Mouse (Mus musculus) forebrain, embryonic 11.5 days (tissue): ENCODE measurements around the gene Gm20388. TPM values are rescaled to one million over a fixed set of nuclear protein-coding genes. Genes with fewer than 3 reads are reported as not detected.

Experiments used
- ATAC-seq: fragments of 200-750 bp; cut with Nextera tagmentation; replicated peaks from 2 replicates; pipeline ENCODE4 v1.8.0; 2017; ENCODE audit warnings: moderate TSS enrichment; ENCODE audit not compliant: low FRiP score
- DNase-seq: peaks from one replicate; pipeline ENCODE4 v3.0.0-alpha.2; 2017; ENCODE audit warnings: low spot score
- H3K27ac ChIP-seq: fragments of 300-500 bp; sonication (generic); 2 replicates; pipeline ENCODE4 v1.5.1; 2014; ENCODE audit warnings: low read depth, low read length
- H3K27me3 ChIP-seq: fragments of 300-500 bp; sonication (generic); 2 replicates; pipeline ENCODE4 v1.6.1; 2014; ENCODE audit warnings: mild to moderate bottlenecking, low read length, mixed read lengths; ENCODE audit not compliant: control insufficient read depth, insufficient read depth
- H3K36me3 ChIP-seq: fragments of 300-500 bp; sonication (generic); 2 replicates; pipeline ENCODE4 v1.6.1; 2014; ENCODE audit warnings: mild to moderate bottlenecking, low read length, moderate library complexity, mixed read lengths; ENCODE audit not compliant: control insufficient read depth, insufficient read depth
- H3K4me1 ChIP-seq: fragments of 300-500 bp; sonication (generic); replicated peaks from 2 replicates; pipeline ENCODE4 v1.6.1; 2014; ENCODE audit warnings: low read length, mixed read lengths; ENCODE audit not compliant: control insufficient read depth, insufficient read depth
- H3K4me2 ChIP-seq: fragments of 300-500 bp; sonication (generic); 2 replicates; pipeline ENCODE4 v1.6.1; 2014; ENCODE audit warnings: low read depth, mild to moderate bottlenecking, low read length, moderate library complexity, mixed read lengths; ENCODE audit not compliant: severe bottlenecking
- H3K4me3 ChIP-seq: fragments of 300-500 bp; sonication (generic); 2 replicates; pipeline ENCODE4 v1.5.1; 2014; ENCODE audit warnings: low read depth, low read length
- H3K9ac ChIP-seq: fragments of 300-500 bp; sonication (generic); 2 replicates; pipeline ENCODE4 v1.6.1; 2014; ENCODE audit warnings: low read length
- H3K9me3 ChIP-seq: fragments of 300-500 bp; sonication (generic); 2 replicates; pipeline ENCODE4 v1.6.1; 2016; ENCODE audit warnings: low read length, mixed read lengths; ENCODE audit not compliant: control insufficient read depth
- WGBS: fragments of 180-500 bp; shearing (Covaris S2); extraction: QIAGEN DNeasy Blood & Tissue Kit; methylation state at CpG from one replicate; pipeline ENCODE4 v1.1.7; 2014; 5-methylcytosine and 5-hydroxymethylcytosine counted together
- polyA plus RNA-seq: library from polyadenylated mRNA; unstranded; fragments of >200 nt; fragmentation: Nextera tagmentation; extraction: Ambion mirVana; gene quantifications from 2 replicates; pipeline ENCODE4 v1.2.1, GENCODE M21; 2014

Gm20388 gene
- polyA plus RNA-seq, 1 experiment from 2014 or later = not detected

DNA sequence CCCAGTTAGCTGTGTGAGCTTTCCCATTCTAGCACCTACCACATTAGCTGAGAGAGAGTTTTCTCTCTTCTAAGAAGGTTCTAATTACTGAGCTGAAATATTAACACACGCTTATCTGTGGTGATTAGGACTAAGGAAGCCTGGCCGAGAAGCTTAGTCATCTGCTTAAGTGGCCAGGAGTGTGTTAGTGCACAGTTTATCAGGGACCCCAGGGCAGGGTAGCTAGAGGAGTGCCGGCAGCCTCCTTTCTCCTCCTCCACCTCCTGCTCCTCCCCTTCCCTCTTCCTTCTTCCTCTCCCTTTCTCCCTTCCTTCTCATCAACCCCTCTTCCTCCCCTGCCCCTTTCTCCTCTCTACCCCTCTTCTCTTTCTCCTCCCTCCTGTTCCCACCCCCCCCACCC lies 4339.6 kb downstream of the Gm20388 start:
- ATAC-seq = no peak
- no peak for DNase-seq
- Histone ChIP-seq H3K36me3 (no peaks in the 10 kb centered on the region; the same call in 1 of the 2 replicates), H3K9me3 (no peaks in the 10 kb centered on the region), H3K27me3 (no peaks in the 10 kb centered on the region), H3K4me2 (no peak overlapping the region), H3K9ac (no peak overlapping the region; the same call in 1 of the 2 replicates), H3K4me3 (no peak overlapping the region), H3K27ac (no peak overlapping the region), H3K4me1 (peaks cover 2% of the 10 kb centered on the region; the same call in 1 of the 2 replicates)
- WGBS = 48% methylated on average over 3 of the region's 3 CpGs

DNA sequence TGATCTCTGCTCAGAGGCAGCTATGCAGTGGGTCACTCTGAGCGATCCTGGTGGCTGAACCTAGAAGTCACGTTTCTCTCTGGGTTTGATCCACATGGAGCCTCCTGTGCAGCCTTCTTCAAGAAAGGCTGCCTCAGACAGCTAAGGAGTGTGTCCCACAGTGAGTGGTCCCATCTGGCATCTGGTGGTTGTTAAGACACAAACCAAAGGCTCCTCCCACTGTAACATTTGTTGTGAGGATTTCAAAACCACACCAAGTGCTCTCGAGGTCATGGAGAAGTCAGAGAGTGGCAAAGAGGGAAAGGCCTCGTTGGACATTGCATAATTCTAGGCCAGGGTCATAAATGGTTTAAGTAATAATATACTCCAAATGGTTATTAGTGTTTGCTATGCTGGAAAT lies 4340.1 kb downstream of the Gm20388 start:
- Histone ChIP-seq H3K36me3 (no peaks in the 10 kb centered on the region), H3K27me3 (no peaks in the 10 kb centered on the region), H3K9me3 (no peaks in the 10 kb centered on the region), H3K27ac (peak overlapping the region; percentile 12; the same call in 1 of the 2 replicates), H3K4me3 (no peak overlapping the region), H3K4me2 (no peak overlapping the region), H3K9ac (no peak overlapping the region), H3K4me1 (peaks cover 2% of the 10 kb centered on the region; the same call in 1 of the 2 replicates)
- DNase-seq (no peak), ATAC-seq (no peak)
- 49% methylated on average over 4 of the region's 4 CpGs for WGBS

DNA sequence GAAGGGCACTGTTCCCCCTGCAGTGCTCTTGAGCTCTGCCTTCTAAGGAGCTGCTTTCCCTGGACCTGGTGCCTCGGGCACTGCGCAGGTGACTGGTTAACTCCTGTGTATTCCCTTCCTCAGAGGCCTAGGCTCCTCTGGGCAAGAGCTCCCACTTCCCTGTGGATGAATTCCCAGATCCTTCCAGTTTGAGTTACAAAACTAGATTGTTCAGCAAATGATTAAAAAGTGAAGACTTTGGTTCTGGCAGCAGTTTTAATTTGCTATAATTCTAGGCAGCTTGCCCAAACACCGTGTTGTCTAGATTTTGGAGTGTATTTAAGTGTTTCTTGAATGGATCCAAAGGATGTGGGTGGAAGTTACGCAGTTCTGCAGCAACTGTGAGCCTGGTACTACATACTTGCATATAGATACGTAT lies 4341.9 kb downstream of the Gm20388 start:
- Histone ChIP-seq H3K9ac (no peak overlapping the region), H3K27ac (no peak overlapping the region), H3K4me1 (peaks cover 2% of the 10 kb centered on the region; the same call in 1 of the 2 replicates), H3K9me3 (no peaks in the 10 kb centered on the region), H3K27me3 (no peaks in the 10 kb centered on the region), H3K4me2 (no peak overlapping the region), H3K36me3 (no peaks in the 10 kb centered on the region), H3K4me3 (no peak overlapping the region)
- ATAC-seq (no peak), DNase-seq (no peak)
- 88% methylated on average over 5 of the region's 5 CpGs for WGBS

DNA sequence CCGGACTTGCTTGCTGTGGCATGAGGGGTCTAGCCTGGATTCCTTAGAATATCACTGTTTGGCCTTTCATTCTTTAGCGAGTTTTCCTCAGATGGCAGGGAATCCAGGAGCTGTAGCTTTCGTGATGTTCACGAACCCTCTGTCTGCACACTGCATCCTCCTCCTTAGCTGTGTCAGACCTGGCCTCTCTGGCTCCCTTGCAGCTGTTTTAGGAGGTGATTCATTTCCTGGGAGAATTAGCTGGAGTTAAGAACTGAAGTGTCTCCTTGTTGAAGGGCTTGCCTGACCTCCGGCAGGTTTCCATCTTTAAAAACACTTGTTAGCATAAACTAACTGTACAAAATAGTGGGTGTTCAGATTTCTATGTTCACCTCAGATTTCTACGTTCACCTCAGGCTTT lies 4343.3 kb downstream of the Gm20388 start:
- Histone ChIP-seq H3K27me3 (no peaks in the 10 kb centered on the region), H3K27ac (no peak overlapping the region), H3K4me2 (no peak overlapping the region), H3K9ac (no peak overlapping the region), H3K36me3 (no peaks in the 10 kb centered on the region; the same call in 1 of the 2 replicates), H3K4me1 (peaks cover 4% of the 10 kb centered on the region; the same call in 1 of the 2 replicates), H3K4me3 (no peak overlapping the region), H3K9me3 (no peaks in the 10 kb centered on the region)
- 90% methylated on average over 6 of the region's 6 CpGs for WGBS
- no peak for ATAC-seq
- no peak for DNase-seq

GRCm38 (mm10) chr8:124256841-124257240 lies 4346.2 kb downstream of the Gm20388 start:
- H3K27ac ChIP-seq = peak overlapping the region; percentile 12; the same call in 1 of the 2 replicates
- no peaks in the 10 kb centered on the region for H3K9me3 ChIP-seq
- no peak overlapping the region for H3K4me3 ChIP-seq
- H3K4me2 ChIP-seq = no peak overlapping the region
- ATAC-seq = no peak
- DNase-seq = no peak
- 0 out of 2 replicates have a peak, but pooled peaks cover 3% of the 10 kb centered on the region for H3K4me1 ChIP-seq
- H3K9ac ChIP-seq = no peak overlapping the region
- 84% methylated on average over 9 of the region's 9 CpGs for WGBS
- no peaks in the 10 kb centered on the region; the same call in 1 of the 2 replicates for H3K36me3 ChIP-seq
- no peaks in the 10 kb centered on the region for H3K27me3 ChIP-seq

- no peaks in the 10 kb centered on the region; the same call in 1 of the 2 replicates for H3K36me3 ChIP-seq
- ATAC-seq = no peak
- no peak overlapping the region for H3K9ac ChIP-seq
- H3K27ac ChIP-seq = peak overlapping the region; percentile 12; the same call in 1 of the 2 replicates
- 0 out of 2 replicates have a peak, but pooled peaks cover 3% of the 10 kb centered on the region for H3K4me1 ChIP-seq
- WGBS = 79% methylated on average over 10 of the region's 10 CpGs
- H3K4me2 ChIP-seq = no peak overlapping the region
- no peaks in the 10 kb centered on the region for H3K9me3 ChIP-seq
- H3K4me3 ChIP-seq = no peak overlapping the region
- DNase-seq = no peak
- H3K27me3 ChIP-seq = no peaks in the 10 kb centered on the region
Observed at GRCm38 (mm10) chr8:124257363-124257762, 4346.7 kb downstream of the Gm20388 start.

DNA sequence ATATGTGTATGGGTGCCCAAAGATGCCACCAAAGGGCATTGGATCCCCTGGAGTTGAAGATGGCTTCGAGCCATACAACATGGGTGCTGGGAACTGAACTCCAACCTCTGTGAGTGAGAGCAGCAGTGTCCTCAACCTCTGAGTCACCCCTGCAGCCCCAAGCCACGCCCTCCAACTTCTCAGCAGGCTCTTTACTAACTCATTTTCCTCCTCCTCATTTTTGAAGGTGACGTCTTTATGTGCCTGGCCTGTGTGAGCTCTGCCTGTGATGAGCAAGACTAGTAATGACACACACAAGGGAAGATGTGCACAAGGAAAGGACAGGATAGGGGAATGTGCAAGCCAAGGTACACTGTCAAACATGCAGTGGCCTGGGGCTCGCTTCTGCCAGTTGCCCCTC lies 4348.5 kb downstream of the Gm20388 start:
- H3K27ac ChIP-seq = no peak overlapping the region
- DNase-seq = no peak
- 0 out of 2 replicates have a peak, but pooled peaks cover 3% of the 10 kb centered on the region for H3K4me1 ChIP-seq
- H3K4me3 ChIP-seq = no peak overlapping the region
- 86% methylated on average over 4 of the region's 4 CpGs for WGBS
- ATAC-seq = no peak
- H3K9me3 ChIP-seq = no peaks in the 10 kb centered on the region
- no peak overlapping the region for H3K9ac ChIP-seq
- H3K27me3 ChIP-seq = no peaks in the 10 kb centered on the region
- no peaks in the 10 kb centered on the region; the same call in 1 of the 2 replicates for H3K36me3 ChIP-seq
- no peak overlapping the region for H3K4me2 ChIP-seq

GRCm38 (mm10) chr8:124259925-124260324 lies 4349.3 kb downstream of the Gm20388 start:
- DNase-seq = no peak
- no peak for ATAC-seq
- Histone ChIP-seq H3K4me3 (no peak overlapping the region), H3K27ac (no peak overlapping the region), H3K4me1 (0 out of 2 replicates have a peak, but pooled peaks cover 3% of the 10 kb centered on the region), H3K4me2 (no peak overlapping the region), H3K36me3 (no peaks in the 10 kb centered on the region; the same call in 1 of the 2 replicates), H3K9ac (no peak overlapping the region), H3K9me3 (no peaks in the 10 kb centered on the region), H3K27me3 (no peaks in the 10 kb centered on the region)
- 85% methylated on average over 7 of the region's 7 CpGs for WGBS

- Histone ChIP-seq H3K4me3 (no peak overlapping the region), H3K36me3 (no peaks in the 10 kb centered on the region; the same call in 1 of the 2 replicates), H3K27ac (no peak overlapping the region), H3K9ac (no peak overlapping the region), H3K4me2 (no peak overlapping the region), H3K9me3 (no peaks in the 10 kb centered on the region), H3K4me1 (0 out of 2 replicates have a peak, but pooled peaks cover 3% of the 10 kb centered on the region), H3K27me3 (no peaks in the 10 kb centered on the region)
- no peak for ATAC-seq
- DNase-seq = no peak
- 78% methylated on average over 12 of the region's 12 CpGs for WGBS
Observed at GRCm38 (mm10) chr8:124260371-124260770, 4349.7 kb downstream of the Gm20388 start.
